Mouse (Mus musculus) urinary bladder, postnatal 4 days (tissue): ENCODE measurements around the gene Gc.

Experiments
- DNase-seq, 2 experiments: peaks; one replicate each; pipeline ENCODE4 v3.0.0; 2021 to 2022; ENCODE audit warnings: low spot score in 2 of 2

The Gc gene

GRCm38 (mm10) chr5:89457554-89458062, at the start of gene Gc:
Gc (minus strand) TSS chr5:89457898.
- DNase-seq: no peak

DNA sequence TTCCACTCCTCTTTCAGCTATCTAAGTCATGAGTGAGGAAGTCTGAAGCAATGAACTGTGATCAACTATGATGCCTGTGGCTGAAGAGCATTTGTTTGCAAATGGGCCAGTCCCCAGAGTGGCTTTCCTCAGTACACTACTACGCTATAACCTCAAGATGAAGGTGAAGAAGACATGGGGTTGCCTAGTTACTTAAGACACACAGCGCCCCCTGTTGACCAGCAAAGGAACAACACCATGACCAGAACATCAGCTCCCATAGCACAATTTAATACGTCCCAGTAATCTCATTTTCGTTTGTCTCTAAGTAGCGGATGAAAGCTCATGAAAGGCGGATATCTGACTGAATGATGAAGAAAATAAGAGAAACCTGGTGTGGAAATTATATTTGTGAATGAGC, 42.5 kb upstream of the Gc start:
- DNase-seq: no peak

DNA sequence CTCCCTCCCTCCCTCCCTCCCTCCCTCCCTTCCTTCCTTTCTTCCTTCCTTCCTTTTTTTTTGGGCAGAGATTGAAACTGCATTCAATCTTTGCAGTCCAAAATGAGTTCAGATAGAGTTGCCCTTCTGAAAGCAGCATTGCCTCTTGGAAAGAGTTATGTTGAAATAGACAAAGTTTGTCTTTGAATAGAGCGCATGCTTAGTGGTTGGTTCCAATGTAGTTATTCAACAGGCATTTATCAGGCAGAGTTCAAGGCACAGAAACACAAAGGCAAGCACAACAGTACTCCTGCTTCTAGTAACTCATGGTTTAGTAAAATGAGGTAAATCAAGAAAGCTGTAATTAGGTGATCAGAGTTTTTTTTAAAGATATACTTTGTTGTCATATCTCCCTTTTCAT, 34.9 kb upstream of the Gc start:
- DNase-seq: no peak

- DNase-seq: no peak
Observed at GRCm38 (mm10) chr5:89470483-89470882, 12.8 kb upstream of the Gc start.

DNA sequence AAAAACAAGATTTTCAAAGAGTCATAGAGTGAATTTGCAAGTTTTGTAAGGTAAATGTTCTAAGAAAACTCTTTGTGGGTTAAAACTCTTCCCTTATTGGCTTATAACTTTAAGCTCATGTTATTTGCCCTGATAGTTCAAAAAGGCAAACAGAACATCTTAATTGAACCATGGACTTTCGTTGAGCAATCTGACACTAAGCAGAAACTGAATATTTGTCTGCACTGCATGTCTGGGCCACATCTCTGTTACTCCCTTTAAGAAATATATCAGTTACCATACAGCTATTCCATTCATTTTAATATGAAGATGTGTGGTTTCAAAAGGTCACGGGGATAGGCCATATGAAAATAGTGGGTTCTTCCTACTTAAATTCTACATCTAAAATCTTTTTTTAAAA, 10.2 kb upstream of the Gc start:
- no peak for DNase-seq

DNA sequence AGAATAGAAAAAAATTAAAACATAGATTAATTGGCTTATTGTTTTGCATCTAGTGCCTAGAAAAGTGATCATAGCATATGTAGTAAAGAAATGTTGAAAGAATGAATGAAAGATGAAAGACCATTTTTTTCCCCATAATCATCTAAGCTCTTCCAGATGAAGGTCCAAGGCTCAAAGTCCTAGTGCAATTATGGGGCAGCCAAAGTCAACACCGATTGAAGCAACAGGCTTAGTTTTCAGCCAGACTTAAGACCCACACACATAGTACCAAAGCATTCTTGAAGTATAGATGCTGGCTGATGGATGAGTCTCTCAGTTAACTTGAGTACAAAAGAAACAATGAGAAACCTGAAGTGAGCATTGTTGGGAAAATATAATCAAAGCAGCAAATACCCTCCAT, 9.3 kb upstream of the Gc start:
- DNase-seq: no peak

GRCm38 (mm10) chr5:89466275-89466674, 8.6 kb upstream of the Gc start:
- no peak for DNase-seq

DNA sequence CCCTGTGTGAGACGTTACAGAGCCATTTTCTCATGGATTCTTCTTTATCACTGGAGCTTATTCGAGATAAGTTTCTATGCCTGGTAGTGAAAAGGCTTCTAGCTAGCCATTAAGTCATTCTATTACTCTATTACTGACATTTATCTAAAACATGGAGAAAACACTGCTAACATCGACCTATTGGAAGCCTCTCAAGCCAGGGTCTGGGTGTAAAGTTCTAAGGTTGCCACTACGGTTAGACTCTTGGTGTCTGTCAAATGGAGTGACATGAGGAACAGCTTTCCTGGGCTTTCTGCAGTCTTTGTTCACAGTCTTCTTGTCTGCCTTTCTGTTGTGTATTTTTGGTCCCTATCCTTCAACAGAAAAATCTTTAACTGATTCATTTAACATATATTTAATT, 4.1 kb upstream of the Gc start:
- no peak for DNase-seq

- no peak for DNase-seq
Observed at GRCm38 (mm10) chr5:89459591-89459990, 1.9 kb upstream of the Gc start.

DNA sequence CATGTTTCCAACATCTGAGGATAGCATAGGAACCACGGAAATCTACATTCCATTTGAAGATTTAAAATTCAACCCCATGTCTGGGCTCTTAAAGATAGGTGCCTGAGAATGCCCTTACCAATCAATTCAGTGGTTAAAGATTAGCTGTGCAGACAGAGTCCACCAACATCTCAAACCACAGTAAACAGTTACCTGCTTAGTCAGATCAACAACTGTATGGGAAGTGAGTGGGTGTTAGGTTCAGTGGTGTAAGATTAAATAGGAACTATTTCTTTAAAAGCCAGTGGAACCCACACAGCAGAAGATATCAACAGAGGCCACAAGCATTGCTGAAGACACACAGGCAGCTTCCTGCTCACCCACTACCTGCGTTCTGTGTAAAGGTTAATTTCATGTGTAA, 1.3 kb upstream of the Gc start:
- DNase-seq: no peak

DNA sequence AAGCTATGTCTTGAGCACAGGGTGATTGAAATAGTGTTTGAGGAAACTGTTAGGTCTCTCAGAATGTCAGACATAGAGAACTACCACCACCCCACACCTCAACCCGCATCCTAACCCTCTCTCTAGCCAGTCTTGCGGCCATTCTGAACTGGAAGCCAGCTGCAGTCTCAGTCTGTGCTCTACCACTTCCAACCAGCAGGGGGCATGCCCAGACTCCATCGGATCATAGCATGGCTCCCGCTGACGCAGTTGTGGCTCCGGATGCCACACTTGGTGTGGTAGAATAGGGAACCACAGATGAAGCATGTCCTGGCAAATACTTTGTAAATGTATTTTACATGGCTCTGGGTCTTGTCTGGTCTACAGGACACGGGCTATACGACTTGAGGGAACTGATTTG, 2.2 kb downstream of the Gc start:
- no peak for DNase-seq

DNA sequence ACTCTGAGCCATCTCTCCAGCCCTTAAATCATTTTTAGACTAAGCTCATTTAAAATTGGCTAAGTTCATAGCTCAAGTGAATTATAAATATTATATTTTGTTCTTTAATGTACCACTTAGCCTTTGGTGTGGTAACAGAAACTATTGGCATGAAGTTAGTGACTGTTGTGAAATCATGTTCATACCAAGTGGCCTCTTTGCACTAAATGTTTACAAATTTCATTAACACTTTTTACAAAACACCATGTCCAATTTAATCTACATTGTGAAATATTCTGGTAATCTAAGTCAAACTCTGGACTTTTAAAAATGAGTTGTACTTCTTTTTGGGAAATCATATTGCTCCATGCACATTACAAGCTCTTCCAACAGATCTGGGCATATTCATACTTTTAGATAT, 6.9 kb downstream of the Gc start:
- no peak for DNase-seq

DNA sequence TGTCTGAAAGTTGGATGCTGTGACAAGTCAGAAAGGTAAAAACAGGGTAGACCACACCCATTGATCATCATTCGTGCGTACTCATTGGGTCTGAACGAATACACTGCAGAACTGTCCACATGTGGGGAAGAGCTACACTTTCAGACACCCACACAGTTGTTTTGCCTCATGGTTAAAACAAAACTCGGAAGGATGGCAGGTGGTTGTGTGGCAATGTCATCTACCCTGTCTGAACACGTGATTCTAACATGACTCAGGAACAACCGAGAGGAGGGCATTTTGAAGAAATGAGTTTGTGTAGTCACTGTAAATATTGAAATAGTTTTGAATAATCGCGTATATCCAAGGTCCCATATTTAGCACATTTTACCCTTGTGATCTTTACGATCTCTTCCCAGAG, 8.4 kb downstream of the Gc start:
- no peak for DNase-seq

- DNase-seq: no peak
Observed at GRCm38 (mm10) chr5:89447978-89448377, 9.7 kb downstream of the Gc start.

DNA sequence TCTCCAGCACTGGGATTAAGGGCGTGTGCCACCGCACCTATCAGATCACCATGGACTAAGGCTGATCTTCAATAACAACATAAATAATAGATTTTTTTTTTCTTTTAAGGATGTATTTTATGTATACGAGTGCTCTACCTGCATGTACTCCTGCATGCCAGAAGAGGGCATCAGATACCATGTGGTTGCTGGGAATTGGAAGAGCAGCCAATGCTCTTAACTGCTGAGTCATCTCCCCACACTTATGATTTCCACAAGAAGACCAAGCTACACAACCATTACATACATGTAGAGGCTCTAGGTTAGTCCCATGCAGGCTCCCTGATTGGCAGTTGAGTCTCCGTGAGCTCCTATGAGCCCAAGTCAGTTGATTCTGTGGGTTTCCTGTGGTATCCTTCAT, 13.3 kb downstream of the Gc start:
- no peak for DNase-seq

DNA sequence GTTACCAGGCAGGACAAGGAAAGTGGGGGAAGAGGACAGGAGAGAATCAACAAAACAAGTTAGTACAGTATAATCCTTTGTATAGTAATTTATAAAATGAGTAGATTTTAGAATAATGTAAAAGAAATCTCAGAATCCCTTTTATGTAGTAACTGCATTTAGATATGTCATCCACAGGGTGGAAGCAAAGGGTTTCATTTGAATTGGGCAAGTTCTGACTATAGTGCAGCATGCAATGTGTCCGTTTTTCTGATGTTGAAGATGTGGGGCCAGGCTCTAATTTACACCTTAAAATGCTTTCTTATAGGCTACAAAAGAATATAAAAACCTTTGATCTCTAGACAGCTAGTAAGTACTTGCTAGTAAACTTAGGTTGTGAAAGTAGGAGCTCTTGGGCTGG, 46.2 kb downstream of the Gc start:
- no peak for DNase-seq

DNA sequence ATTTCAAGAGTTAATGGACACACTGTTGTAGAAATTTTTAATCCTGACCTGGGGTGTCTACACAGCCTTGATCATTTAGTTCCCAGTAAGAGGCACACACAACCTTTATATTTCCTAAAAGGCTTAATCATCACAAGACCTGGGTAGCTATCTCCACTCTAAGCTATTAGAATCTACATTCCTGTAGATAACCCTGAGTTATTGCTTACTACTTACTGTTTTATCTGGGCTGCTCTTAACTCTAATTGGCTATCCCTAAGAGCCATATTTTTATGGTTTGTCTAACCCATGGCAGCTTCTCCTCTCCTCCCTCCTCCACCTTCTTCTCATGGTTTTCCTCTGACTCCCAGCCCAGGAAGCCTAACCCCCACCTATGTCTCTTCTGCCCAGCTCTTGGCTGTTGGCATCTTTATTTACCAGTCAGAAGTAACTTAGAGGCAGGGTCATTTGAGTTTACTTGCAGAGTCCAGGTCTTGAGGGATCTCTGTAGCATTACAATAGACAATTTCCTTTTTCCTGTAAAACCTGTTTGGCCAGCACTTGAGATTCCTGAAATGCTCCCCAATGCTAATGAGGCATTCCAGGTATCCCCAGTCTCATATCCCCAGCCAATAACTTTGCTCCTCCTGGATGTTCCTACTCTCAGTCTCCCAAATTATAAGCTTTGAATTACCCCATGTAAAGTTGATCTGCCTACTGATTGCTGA, 50.2 kb downstream of the Gc start:
- no peak for DNase-seq

- DNase-seq: no peak
Observed at GRCm38 (mm10) chr5:89405132-89405531, 52.6 kb downstream of the Gc start.

- no peak for DNase-seq
Observed at GRCm38 (mm10) chr5:89390405-89390804, 67.3 kb downstream of the Gc start.

DNA sequence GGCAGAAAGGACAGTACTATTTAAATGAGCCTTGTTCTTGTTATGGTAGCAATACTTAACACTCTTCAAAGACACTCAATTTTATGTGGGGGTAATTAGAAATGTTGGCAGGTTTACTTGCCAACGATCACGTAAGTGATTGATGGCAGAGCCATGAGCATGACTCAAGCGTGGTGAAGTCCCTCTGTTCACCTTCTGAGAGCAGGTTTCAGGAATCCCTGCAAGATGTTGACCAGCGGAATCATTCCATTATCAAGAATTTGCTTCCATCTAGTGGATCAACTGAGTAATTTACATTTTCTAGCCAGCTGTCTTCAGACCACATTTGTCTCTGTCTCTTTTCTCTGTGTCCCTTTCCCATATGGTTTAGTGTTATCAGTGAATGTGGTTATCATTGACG, 73.5 kb downstream of the Gc start:
- no peak for DNase-seq

- DNase-seq: no peak
Observed at GRCm38 (mm10) chr5:89381340-89381739, 76.4 kb downstream of the Gc start.

GRCm38 (mm10) chr5:89370140-89370539, 87.6 kb downstream of the Gc start:
- DNase-seq: no peak

DNA sequence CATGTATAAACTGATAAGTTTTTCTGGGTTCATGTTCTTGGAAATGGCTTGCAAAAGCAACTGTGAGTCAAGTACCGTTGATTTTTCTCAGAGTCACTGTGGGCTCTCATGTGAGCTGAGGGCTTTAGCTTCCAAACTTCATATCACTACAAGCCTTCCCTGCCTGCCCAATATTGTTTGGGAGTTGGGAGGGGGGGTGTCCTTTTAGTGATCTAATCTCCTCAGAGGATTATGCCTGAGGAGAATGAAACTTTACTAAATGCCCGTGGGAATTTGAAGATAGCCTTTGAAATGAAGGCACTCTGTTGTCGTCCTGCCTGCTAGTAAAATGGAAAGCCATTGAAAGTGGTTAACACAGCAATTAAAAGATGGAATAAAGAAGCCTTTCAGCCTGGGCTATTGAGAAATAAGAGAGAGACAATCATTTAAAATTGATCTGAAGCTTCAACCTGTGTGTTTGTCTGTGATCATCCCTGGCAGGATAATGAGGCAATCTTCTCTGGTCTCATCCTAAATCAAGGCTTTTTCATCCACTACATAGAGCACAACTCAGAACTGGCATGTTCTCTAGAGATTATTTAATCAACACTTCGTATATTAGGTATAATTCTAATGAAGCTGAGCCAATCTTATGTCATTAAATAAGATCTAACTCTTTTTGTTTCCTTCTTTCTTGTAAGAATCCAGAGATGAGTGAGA, 89.5 kb downstream of the Gc start:
- no peak for DNase-seq
